Mouse (Mus musculus) forelimb bud, embryonic 11.5 days (tissue): Measurements from ENCODE around the gene B4galt3.
"Not testable (repeated sequence)": the region's sequence is repeated elsewhere in the genome, so short reads cannot be mapped to it uniquely, and the experiment has no call there.

Experiments used
- DNase-seq: peaks from one replicate; pipeline ENCODE4 v3.0.0-alpha.2; 2012; ENCODE audit warnings: low read depth, low spot score

The B4galt3 gene

DNA sequence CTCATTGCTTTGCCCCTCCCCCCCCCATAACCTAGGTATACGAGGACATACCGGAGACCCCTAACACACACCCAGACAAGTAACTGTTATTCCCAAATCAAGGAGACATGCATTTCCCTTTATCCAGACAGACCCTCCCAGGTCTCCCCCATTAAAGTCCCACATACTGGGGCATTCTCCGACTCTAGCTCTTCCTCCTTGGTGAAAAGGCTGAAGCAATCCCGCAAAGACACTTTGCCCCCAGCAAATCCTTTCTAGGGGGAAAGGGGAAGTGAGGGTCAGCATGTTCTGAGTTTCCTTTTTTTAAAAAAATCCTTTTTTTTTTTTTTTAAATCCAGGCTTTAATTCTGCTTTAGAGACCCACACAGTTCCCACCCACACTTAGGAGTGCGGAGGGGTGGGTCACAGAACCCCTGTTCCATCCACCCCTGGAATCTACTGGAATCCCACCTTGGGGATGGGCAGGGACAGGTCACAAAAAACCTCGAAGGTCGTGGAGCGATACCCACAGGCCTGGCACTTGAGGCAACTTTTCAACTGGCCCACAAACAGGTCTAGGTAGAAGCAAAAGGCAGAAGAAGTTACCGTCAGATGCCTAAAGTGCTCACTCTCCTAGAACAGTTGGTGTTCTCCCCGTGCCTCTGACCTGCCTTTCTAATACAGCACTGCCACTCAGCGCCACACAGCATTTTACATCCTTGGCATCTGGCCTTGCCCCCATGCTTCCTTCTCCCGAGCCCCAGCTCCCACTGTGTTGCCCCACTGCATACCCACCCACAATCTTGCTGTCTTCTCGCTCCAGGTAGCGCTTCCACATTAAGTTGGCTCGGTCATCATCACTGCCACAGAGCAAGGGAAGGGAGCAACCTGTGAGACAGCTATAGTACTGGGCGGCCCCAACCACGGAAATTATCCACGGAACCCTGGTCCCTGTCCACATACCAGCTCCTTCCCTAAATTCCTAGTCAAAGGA lies 13.3 kb downstream of the B4galt3 start:
- no peak for DNase-seq

DNA sequence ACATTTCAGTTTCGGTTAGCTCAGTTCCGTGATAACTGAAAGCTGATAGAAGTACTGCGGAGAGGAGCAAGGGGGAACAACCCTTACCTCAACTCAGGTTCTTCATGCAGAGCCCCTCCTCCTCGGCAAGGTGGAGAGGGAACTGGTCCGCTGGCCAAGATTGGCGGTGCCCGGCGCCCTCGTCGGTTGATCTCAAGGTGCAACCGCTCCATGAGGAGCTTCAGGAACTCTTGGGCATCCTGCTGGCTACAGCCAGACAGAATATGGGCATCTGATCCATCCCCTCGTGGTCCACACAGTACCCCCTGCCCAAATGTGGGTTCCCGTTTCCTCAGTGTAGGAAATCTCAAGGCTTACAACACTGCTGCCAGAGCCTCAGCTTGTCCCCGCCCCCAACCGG lies 14.4 kb downstream of the B4galt3 start:
- DNase-seq = no peak

DNA sequence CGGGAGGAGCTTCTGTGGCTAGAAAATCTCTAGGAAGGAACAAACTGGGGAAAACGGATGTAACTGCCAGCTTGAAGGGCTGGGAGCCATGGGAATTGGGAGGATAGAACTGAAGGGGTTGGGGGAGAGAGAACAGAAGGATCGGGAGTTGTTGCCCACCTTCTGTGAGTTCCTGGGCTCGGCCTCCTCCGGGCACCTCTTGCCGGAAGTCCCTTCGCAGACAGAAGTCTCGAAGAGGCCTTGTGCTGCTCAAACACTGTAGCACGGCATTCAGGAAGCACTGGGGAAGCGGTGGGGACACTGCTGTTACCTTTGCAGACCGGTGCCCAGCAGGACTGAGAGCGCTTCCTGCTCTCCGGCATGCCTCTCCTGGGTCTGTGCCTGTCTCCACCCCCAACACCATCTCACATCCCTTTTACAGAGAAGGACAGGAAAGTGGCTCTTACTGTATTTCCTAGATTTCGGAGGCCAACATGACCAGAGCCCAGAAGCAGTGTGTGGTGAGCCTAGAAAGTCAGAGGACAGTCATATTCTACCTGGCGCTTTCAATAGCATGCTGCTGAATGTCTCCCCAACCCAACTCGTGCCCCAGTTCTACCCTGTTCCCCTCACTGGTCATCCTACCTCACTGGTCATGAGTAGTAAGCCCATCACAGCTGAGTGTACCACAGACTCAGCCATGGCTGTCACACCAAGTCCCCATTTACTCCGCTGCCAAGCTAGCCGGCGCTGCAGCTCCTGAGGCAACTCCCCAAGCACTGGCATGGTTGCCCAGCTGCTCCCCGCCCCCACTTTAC lies 15.2 kb downstream of the B4galt3 start:
- no peak for DNase-seq

DNA sequence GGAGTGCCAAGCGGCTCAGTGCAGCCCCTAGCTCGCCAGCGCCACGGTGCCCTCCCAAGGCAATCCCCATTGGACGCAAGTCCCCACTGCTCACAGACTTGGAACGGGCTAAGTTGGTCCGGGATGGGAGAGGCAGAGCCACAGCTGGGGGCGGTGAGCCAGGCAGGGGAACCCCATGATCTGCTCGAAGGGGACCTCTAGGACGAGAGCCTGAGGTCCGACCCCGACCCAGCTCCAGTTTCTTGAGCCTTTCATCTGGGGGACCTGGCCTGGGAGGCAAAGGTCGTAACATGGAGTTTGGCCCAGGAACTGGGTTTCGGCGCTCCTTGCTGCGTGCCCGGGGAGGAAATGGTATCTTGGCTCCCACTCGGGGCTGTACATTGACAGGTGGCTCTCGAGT lies 16.4 kb downstream of the B4galt3 start:
- no peak for DNase-seq

DNA sequence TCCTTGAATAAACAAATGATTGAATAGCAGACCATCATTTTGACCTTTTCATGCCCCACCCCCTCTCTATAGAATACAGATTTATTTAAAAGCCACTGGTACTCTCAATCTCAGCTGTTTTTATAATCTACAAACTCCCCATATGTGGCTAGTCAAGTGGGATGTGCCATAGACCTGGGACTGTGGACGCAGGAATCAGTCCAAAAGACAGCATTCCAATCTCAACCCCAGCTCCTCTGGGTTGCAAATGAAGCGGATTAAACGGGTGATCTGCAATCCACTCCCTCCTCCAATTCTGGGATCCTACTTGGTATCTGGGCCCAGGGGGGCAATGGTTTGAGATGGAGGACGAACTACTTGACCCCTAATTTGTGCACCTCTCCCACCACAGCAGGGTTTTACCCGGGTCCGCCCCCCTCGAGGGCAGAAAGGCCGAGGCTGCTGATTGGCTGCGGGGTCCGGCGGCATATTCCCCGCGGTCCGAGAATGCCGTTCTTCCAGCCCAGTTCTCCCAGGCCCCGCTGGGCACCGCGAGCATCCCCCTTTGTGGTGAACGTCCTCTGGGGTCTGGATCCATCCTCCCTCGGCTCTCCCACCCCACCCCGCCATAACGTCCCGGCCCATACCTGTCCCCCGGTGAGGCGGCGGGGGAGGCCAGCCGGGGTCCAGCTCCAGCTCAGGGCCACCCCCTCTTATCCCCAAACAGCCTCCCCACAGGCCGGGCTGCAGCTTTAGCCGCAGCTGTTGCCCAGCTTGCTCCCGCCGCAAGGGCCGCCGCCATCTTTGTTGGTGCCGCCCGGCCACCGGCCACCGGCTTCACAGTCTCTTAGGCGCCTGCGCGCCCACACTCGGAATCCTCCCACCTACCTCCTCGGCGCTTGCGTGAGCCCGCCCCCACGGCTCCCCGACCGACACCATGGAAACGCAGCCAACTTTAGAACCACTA lies 17.3 kb downstream of the B4galt3 start, which contains the start of gene Usp21:
Gene Usp21 (minus strand): TSS at position 856 of the 946 bp plus-strand sequence.
- DNase-seq = peak; percentile 92

DNA sequence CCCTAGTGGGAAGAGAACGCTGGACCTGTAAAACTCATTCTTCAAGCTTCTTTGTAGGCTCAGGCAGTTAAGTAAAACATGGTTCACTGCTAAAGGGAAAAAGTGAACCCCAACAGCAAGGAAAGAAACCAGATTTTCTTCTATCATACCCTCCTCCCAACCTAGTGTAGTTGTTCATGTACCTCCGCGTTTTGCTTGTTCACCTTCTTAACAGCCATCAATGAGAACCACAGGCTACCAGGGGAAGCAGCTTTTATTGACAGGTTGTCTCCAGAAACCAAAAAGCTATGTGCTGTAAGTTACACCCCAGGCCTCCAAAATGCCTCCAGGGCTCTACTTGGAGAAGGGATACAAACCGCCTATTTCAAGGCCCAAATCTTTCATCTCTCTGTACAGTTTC lies 18.2 kb downstream of the B4galt3 start:
- no peak for DNase-seq

DNA sequence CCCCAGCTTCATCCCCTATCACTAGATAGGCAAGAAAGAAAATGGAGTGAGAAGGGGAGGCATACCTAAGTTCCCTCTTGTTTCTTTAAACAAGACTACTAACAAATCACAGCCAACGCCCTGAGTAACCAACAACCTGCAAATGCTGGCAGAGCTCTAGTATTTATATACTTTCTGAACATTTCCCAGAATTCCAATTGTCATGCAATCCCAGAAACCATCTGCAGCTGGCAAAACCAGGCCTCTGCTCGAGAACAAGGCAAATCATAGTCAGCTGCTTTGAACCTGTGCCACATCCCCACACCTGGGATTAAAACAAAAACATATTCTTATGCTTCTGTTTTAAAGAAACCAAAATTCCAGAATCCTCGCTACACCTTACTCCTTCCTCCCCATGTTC lies 23.2 kb downstream of the B4galt3 start:
- DNase-seq = no peak

DNA sequence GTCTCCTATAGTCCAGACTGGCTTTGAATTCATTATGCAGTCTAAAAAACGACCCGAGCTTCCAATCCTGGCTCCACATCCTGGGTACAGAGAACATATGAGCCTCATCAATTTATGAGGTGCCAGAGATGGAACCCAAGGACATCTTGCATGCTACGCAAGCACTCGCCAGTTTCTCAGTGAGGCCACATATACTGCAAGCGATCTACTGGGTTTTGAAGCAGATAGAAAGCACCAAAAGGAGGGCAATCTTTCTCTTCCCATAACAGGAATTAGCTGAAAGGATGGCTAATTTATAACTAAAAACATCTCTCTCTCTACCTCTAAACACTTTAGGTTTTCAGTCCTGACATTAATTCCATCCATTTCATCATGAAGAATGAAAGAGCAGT lies 23.8 kb downstream of the B4galt3 start:
- no peak for DNase-seq

DNA sequence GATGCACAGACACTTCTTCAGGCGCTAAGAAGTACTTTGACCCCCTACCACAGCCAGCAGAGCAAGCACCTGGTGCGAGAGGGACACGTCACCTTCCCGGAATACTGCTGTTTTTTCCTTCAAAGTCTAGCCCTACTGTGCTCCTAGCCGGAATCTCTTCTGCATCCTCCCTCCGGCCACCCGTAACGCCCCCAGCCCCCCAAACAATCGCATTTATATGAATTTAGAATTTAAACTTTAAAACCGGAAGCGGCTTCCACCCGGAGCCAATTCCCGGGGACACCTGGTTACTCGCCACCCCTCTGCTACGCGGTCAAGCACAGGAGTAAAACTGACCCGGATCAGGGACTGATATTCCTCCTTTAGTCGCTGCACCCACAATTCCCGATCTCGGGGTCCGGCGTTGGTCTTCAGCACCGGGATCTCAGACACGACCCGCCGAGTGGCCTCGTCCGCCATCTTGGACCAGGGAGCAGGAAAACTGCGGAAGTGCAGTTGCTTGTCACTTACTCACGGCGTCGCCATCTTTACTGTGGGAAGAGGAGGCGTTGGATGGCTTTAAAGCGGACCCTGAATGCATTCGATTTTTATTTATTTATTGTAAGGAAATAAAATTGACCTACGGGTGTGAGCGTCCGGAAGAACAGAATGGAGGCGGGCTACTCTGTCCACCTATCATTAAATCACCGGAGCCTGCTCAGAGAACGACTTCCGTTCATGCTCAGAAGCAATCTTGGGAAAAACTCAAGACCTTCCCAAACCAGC lies 24.4 kb downstream of the B4galt3 start, which contains the start of gene Ufc1:
Gene Ufc1 (minus strand): TSS at position 727 of the 765 bp plus-strand sequence.
- DNase-seq = peak; percentile 83

DNA sequence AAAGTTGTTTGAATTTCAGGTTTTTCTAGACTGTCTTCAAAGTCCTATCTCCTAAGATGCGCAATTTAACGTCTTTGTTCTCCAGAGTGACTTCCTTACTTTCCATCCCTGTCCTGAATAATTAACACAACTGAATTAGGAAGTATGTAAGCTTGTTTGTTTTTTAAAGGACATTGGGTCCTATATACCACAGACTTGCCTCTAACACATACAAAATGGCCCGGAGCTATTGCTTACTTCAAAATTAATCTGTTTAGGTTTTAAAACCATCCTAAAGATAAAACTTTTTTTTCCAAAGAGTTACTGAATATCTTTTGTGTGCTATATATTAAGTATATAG lies 24.9 kb downstream of the B4galt3 start:
- DNase-seq = no peak

DNA sequence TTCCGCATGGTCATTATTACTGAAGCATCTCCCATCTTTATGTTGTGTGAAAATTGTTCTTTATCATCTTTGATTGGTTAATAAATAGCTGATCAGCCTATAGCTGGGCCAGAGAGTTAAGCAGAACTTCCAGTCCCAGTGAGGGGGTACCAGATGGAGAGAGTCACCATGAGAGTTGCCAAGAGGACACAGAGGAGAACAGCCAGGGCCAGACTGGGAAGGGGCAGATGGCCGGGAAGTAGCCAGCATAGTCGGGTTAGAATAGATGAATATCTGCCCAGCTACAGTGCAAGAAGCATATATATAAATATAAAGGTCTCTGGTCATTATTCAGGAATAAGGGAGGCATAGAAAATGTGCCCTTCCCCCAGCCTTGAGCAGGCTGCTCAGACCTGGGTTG lies 28.1 kb downstream of the B4galt3 start:
- DNase-seq = no peak

DNA sequence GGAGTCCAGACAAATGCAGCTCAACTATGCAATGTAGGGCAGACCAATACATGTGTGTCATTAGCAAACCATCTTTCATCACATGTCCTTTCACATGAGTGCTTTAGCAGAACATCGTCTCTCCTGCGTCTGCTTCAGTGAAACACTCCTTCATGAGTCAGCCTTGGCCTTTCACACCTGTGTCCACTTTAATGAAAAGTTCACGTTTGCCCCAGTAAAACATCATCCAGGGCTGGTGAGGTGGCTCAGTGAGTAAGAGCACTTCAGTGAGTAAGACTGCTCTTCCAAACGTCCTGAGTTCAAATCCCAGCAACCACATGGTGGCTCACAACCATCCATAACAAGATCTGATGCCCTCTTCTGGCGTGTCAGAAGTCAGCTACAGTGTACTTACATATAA lies 36.0 kb downstream of the B4galt3 start:
- not testable (repeated sequence) for DNase-seq

DNA sequence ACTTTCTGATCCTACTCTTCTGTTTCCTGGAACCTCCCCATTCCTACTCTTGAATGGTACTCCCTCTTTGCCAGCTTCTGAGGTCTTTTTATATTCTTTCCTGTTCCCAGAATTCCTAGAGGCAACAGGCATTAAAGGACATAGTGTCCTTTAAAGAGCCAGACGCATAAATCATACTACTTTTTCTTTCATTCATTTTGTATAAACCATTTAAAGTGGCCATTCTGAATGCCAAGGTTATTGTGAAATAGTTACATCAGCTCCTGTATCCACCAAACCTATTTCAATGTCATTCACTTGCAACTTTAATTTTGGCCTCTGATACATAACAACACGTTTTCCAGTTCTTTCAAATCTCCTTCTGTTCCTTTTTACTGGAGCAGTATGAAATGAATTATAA lies 39.2 kb downstream of the B4galt3 start:
- no peak for DNase-seq

DNA sequence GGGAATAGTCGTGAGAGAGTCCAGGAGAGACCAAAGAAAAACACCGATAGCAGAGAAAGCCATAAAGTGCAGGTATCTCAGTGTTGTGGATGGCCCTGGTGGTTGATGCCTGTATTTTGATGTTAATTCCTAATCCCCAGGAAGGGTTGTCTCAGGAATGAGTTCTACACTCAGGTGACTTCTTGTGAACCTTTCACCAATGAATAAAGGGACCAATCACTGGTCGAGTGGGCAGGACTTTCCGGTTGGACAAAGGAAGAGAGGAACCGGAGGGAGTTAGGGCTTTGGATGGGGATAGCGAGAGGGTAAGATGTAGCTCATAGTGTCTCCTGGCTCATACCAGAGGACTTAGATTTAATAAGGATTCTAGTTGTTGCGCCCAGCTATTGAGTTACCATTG lies 49.6 kb downstream of the B4galt3 start:
- DNase-seq = no peak

DNA sequence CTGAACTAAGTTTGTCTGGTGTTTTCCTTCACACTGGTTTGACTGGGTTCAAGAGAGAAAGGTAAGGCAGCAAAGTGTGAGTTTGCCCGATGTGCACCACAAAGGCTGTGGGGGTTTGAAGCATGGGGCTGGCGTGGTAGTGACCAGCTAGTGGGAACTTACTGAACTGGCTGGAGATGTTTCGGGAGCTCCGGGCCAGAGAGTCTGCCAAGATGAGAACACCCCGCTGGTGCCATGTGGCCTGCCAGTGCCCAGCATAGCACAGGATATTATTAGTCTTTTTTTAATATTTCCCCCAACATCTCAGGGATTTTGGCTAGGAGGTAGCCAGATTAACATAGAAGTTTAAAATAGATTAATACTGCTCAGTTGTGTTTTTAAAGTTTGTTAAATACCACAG lies 50.0 kb downstream of the B4galt3 start:
- DNase-seq = no peak

DNA sequence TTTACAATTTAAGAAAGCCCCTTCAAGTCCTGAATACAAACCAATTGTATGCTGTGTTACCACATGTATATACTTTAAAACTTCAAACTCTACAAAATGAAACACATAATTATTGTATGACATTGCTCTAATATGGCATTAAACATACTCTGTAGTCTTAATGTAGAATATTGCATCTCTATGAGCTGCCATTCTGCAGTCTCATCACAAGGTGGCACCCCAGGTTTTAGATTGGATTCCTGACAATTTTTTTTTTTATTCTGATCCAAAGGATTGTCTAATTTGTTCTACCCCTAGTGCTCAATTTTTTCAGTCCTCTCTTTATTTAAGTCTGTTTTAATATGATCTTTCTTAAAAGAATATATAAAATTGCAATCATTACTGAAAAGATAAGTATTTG lies 51.3 kb downstream of the B4galt3 start:
- DNase-seq = no peak

DNA sequence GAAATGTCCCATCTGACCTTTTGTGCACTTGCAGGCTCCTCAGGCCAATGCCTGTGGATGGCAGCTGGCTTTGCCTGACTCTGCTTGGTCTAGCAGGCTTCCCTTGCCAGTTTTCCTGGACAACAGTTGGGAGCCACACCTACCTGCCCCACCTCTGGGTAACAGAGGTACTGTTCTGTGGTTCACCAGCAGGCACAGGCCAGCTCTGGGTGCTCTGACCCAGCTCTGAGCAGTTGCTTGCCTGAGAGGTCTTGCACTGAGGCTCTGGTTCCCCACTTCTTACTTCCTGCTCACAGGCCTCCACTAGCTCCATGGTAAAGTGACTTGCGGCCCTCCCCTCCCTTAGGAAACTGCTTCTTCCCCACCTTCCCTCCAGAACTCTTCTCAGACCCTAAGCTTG lies 51.9 kb downstream of the B4galt3 start:
- DNase-seq = no peak

DNA sequence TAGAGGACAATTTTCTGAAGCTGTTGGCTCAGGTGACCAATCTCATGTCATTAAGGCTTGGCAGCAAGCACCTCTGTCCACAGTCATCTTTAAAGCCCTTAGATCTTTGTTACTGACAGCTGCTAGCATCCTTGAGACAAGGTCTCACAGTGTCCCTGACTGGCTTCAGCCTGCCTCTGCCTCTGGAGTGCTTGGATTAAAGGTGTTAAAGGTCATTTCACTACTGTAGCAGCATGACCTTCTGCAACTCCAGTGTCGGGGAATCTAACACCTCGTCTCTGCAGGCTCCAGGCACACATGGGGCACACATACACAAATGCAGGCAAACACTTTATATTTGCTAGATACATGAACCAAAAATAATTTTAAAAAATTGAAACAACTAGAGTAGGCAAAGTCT lies 55.4 kb downstream of the B4galt3 start:
- no peak for DNase-seq
